Comparison of ENCODE assay signal across 16 mouse cellular contexts in genomic region chr9:57402318-57403251, GRCm38 (mm10). TPM values are rescaled to one million over a fixed set of nuclear protein-coding genes. Genes with fewer than 3 reads are reported as not detected.
DNase-seq lines count a peak whose midpoint lies in the region; ATAC-seq lines count a peak whose summit lies in the region.
"Had no signal": no experiment of that assay in that cellular context is flagged by ENCODE, and none has a peak within 500 bp of the region (broad histone marks: within the 10 kb centered on the region; RNA-seq: fewer than 3 reads in every experiment).

No protein-coding gene starts in this region.

- H3K27ac ChIP-seq in stomach, embryonic 16.5 days (ENCODE audit: low read length) = peak overlapping the region; percentile 42; the same call in 1 of the 2 replicates
- H3K27ac ChIP-seq: layer of hippocampus, adult 2 months; limb, embryonic 13.5 days; liver, embryonic 15.5 days; neural tube, embryonic 12.5 days had no signal

- H3K4me3 ChIP-seq in stomach, embryonic 16.5 days (replicated peaks; ENCODE audit: low read length) = no peak overlapping the region
- H3K4me3 ChIP-seq: layer of hippocampus, adult 2 months; limb, embryonic 13.5 days; liver, embryonic 15.5 days; megakaryocyte, embryonic 14.5 days; neural tube, embryonic 12.5 days had no signal

- no peak overlapping the region for H3K4me2 ChIP-seq in stomach, embryonic 16.5 days (ENCODE audit: low read depth, low read length)
- H3K4me2 ChIP-seq: limb, embryonic 13.5 days; liver, embryonic 15.5 days; neural tube, embryonic 12.5 days had no signal

- 68% methylated on average over 15 of the region's 15 CpGs for WGBS in stomach, embryonic 16.5 days

- no peaks in the 10 kb centered on the region for H3K27me3 ChIP-seq in stomach, embryonic 16.5 days (ENCODE audit: control insufficient read depth, insufficient read depth, low read length)
- H3K27me3 ChIP-seq: limb, embryonic 13.5 days; liver, embryonic 15.5 days; megakaryocyte, embryonic 14.5 days; neural tube, embryonic 12.5 days had no signal

- H3K4me1 ChIP-seq in stomach, embryonic 16.5 days (ENCODE audit: control insufficient read depth, insufficient read depth, low read length) = no peaks in the 10 kb centered on the region
- H3K4me1 ChIP-seq: limb, embryonic 13.5 days; liver, embryonic 15.5 days; neural tube, embryonic 12.5 days had no signal

- peak; percentile 46 to 62; a peak in 1 of 4 replicates for ATAC-seq in hematopoietic stem cell, adult 5-6 weeks (replicated peaks in 1 of 2; ENCODE audit: insufficient read depth in 1 of 2, low FRiP score in 2 of 2, low TSS enrichment in 1 of 2, low read depth in 1 of 2, poor library complexity in 2 of 2, severe bottlenecking in 2 of 2)
- ATAC-seq in stomach, embryonic 16.5 days (ENCODE audit: insufficient read depth, low FRiP score) = peak; percentile 76; the same call in 1 of the 2 replicates
- ATAC-seq: forebrain, embryonic 14.5 days; inflammation-experienced regulatory T-cells, adult 6 months had no signal

- H3K9me3 ChIP-seq in stomach, embryonic 16.5 days (replicated peaks; ENCODE audit: control insufficient read depth, low read length) = peaks cover 8% of the 10 kb centered on the region; the same call in 1 of the 2 replicates
- H3K9me3 ChIP-seq: liver, embryonic 15.5 days had no signal

- peak; percentile 14 for DNase-seq in lung, postnatal 10 days
- DNase-seq in lung, postnatal 36 days = no peak
- DNase-seq in ES-CJ7 (ENCODE audit: low read depth, low spot score) = peak; percentile 12
- DNase-seq in adrenal gland, adult 8-10 months = no peak
- DNase-seq in cerebellum, postnatal 4 days (ENCODE audit: low spot score in 2 of 2) = no peak
- DNase-seq: cerebellum, adult 11-12 months; right cerebral cortex, postnatal 25 days had no signal

- H3K9ac ChIP-seq in stomach, embryonic 16.5 days (ENCODE audit: low read length) = no peak overlapping the region
- H3K9ac ChIP-seq: limb, embryonic 13.5 days; liver, embryonic 15.5 days; neural tube, embryonic 12.5 days had no signal

- no peaks in the 10 kb centered on the region for H3K36me3 ChIP-seq in stomach, embryonic 16.5 days (ENCODE audit: control insufficient read depth, insufficient read depth, low read length)
- H3K36me3 ChIP-seq: limb, embryonic 13.5 days; liver, embryonic 15.5 days; neural tube, embryonic 12.5 days had no signal

RNA-seq across cellular contexts. Expression of gene Ppcdc, which starts 37.3 kb away (rescaled TPM):
- total RNA-seq in hematopoietic stem cell, adult 5-6 weeks (2017) = 29.9 and 37.0 TPM in 2 replicates
- 26.4 and 28.7 TPM in 2 replicates for polyA plus RNA-seq in stomach, embryonic 16.5 days (2015; fragmentation: Nextera tagmentation; extraction: Ambion mirVana)
- total RNA-seq in adrenal gland, adult 8-10 months (2022) = 10 to 100 TPM; 20.8 to 35.1 (median 25.2) TPM

Comparison
In these comparisons a context has a peak if more than half of its experiments do, and no peak if none do; other contexts are left out.
1. DNase-seq: peak in lung, postnatal 10 days (single experiment) and ES-CJ7 (single experiment); none in lung, postnatal 36 days (single experiment), adrenal gland, adult 8-10 months (single experiment) and cerebellum, postnatal 4 days (0 of 2).